Mouse (Mus musculus): Measurements from ENCODE around the gene Slit2.

Gene Slit2

GRCm38 (mm10) chr5:47982941-47983701 is at the start of gene Slit2:
Slit2 (plus strand) TSS chr5:47983138.
- peak; percentile 84 for DNase-seq

- no peak for DNase-seq
Observed at GRCm38 (mm10) chr5:47938586-47939372, 44.2 kb upstream of the Slit2 start.

GRCm38 (mm10) chr5:47956451-47956850 is 26.5 kb upstream of the Slit2 start:
- no peak for DNase-seq

- DNase-seq: no peak
Observed at GRCm38 (mm10) chr5:47975795-47976194, 7.1 kb upstream of the Slit2 start.

GRCm38 (mm10) chr5:47979371-47979770 is 3.6 kb upstream of the Slit2 start:
- no peak for DNase-seq

- DNase-seq: no peak
Observed at GRCm38 (mm10) chr5:47980459-47980858, 2.5 kb upstream of the Slit2 start.

GRCm38 (mm10) chr5:47981951-47982350 is 987 bp upstream of the Slit2 start:
- DNase-seq: no peak

- DNase-seq: peak; percentile 4
Observed at GRCm38 (mm10) chr5:47983746-47984583, 1.0 kb downstream of the Slit2 start.

- no peak for DNase-seq
Observed at GRCm38 (mm10) chr5:47984584-47985197, 1.8 kb downstream of the Slit2 start.

- DNase-seq: no peak
Observed at GRCm38 (mm10) chr5:47985198-47985631, 2.3 kb downstream of the Slit2 start.

- no peak for DNase-seq
Observed at GRCm38 (mm10) chr5:47985901-47986670, 3.1 kb downstream of the Slit2 start.

GRCm38 (mm10) chr5:47990926-47991325 is 8.0 kb downstream of the Slit2 start:
- no peak for DNase-seq

GRCm38 (mm10) chr5:48003708-48004415 is 20.9 kb downstream of the Slit2 start:
- no peak for DNase-seq

GRCm38 (mm10) chr5:48005533-48005932 is 22.6 kb downstream of the Slit2 start:
- DNase-seq: no peak

GRCm38 (mm10) chr5:48006059-48006458 is 23.1 kb downstream of the Slit2 start:
- no peak for DNase-seq

GRCm38 (mm10) chr5:48023441-48023840 is 40.5 kb downstream of the Slit2 start:
- no peak for DNase-seq

- no peak for DNase-seq
Observed at GRCm38 (mm10) chr5:48034875-48035274, 51.9 kb downstream of the Slit2 start.

GRCm38 (mm10) chr5:48038033-48038432 is 55.1 kb downstream of the Slit2 start:
- DNase-seq: no peak

GRCm38 (mm10) chr5:48048986-48049751 is 66.2 kb downstream of the Slit2 start:
- no peak for DNase-seq

- DNase-seq: no peak
Observed at GRCm38 (mm10) chr5:48050637-48051314, 67.8 kb downstream of the Slit2 start.
